Mouse (Mus musculus): Measurements from ENCODE around the gene Nim1k.
"Not testable (repeated sequence)": the region's sequence is repeated elsewhere in the genome, so short reads cannot be mapped to it uniquely, and the experiment has no call there.

Gene Nim1k

DNA sequence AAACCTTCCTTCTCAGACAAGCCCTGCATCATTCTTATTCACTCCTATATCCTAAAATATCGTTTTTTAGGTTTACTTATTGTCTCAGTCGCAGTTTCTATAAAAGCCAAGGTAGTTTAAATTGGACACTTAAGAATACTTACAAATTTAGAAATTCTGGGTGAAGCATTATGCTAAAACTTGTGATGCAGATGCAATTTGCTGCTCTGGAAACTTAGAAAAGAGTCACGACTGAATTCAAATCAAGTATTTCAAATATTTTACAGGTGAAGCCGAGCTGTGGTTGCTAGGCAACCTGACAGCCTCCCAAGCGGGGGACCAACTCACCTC, 66.0 kb downstream of the Nim1k start:
- DNase-seq (ENCODE audit: low spot score) = no peak

DNA sequence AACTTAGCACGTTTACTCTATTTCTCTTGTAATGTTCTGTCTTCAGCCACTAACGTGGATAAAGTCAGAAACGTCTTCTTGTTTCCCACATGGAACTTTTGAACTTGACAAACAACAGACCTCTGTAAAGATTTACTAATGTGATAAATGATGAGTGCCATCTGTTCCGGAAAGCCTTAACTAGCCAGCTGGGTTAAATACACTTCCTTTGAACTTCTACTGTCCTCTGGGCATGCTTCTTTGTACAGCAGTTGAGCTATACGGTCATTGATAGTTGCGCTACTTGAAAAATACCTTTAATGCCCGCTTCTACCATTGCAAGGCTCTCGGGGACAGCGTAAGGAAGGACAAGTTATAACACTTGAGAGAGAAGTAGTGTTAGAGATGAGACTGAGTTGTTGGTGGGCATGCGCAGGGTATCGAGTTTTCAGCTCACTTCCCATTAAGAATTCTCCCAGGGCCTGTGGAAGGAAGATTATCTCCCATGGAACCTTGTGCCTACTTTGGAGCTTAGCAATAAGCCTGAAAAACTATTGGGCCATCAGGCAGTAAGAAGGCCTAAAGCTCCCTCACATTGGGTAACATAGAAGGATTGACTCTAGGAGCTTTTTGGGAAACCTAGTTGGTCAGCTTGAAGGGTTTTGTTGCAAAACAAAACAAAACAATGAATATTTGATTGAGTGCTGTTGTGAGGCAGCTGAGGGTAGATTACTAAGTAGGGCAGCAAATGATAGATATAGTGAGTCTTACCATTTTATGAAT, 71.1 kb downstream of the Nim1k start:
- DNase-seq (ENCODE audit: low spot score) = no peak

DNA sequence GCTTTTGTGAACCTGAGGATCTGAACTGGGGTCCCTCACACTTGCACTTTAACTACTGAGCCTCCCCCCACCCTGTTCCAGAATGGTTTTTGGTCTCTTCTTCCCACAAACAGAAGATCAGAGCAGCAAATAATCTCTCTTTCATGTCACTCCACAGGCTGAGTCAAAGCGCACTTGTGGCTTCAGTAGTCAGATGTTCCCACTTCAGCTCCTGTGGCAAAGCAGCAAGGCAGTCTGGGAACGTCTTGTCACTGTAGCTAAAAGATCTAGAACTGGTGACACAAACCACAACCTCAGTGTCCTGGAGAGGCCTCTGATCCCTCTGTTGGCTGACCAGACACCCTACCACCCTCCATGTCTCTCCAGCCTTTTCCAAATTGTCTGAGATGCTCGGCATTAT, 74.5 kb downstream of the Nim1k start:
- no peak for DNase-seq (ENCODE audit: low spot score)

DNA sequence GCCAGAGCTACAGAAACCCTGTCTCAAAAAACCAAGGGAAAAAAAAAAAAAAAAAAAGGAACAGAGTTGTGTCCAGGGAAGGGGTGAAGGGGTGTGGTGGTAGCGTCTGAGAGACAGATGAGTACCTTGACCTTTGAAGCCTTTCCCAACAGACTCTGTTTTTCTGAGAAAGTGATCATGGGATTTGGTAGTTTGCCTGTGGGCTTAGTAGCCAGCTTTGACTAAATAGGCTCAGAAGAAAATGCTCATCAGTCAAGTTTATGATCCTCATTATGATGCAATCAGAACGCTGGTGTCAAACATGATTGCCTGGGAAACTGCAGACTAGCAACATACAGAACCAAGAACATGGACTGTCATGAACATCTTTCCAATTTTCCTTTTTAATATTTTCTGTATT, 76.0 kb downstream of the Nim1k start:
- DNase-seq (ENCODE audit: low spot score) = no peak

DNA sequence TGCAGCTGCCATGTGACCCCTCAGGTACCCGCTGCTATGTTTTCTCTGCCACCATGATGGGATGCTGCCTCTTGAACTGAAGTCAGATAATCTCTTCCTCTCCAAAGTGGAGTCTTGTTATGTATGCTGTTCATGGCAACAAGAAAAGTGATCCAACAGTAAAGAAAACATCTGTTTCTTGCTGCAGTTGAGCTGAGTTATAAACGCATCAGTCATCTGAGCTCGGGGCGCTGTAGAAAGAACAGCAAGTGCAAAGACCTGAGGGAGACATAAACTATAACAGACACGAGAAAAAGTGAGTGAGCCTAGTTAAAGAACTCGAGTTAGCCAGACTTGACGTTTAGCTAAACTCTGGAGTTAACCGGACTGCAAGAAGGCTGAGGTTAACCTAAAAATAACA, 76.9 kb downstream of the Nim1k start:
- DNase-seq (ENCODE audit: low spot score) = no peak

DNA sequence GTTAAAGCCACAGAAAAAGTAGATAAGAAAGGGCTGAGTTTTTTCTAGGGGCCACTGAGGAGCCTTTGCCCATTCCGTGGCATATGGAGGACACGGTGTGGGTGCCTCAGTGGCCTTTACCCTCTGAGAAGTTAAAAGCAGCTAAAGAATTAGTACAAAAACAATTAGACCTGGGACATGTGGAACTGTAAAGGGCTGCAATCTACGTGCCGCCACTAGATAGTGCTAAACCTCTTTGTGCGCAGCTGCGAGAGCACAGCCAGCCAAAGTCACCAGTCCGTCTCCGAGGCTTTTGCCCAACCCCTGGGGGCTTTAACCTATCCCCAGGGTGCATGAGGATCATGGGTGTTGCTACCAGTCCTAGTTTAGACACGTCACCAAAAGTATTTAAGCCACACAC, 94.3 kb downstream of the Nim1k start:
- not testable (repeated sequence) for DNase-seq (ENCODE audit: low spot score)

Data from retina, embryonic 14.5 days (tissue).